Mouse (Mus musculus) heart, embryonic 10.5 days (tissue): ENCODE results near the gene Srms. TPM values are rescaled to one million over a fixed set of nuclear protein-coding genes. Genes with fewer than 3 reads are reported as not detected.
"Not testable (repeated sequence)": the region's sequence is repeated elsewhere in the genome, so short reads cannot be mapped to it uniquely, and the experiment has no call there.

ENCODE experiments used
- DNase-seq: peaks from one replicate; pipeline ENCODE4 v3.0.0-alpha.2; 2017; ENCODE audit warnings: low spot score
- H3K27ac ChIP-seq: fragments of 300-500 bp; sonication (generic); 2 replicates; pipeline ENCODE4 v1.5.1; 2016; ENCODE audit warnings: mild to moderate bottlenecking
- H3K27me3 ChIP-seq: fragments of 300-500 bp; sonication (generic); 2 replicates; pipeline ENCODE4 v1.6.1; 2016; ENCODE audit warnings: mild to moderate bottlenecking; ENCODE audit not compliant: poor library complexity, insufficient read depth, severe bottlenecking
- H3K36me3 ChIP-seq: fragments of 300-500 bp; sonication (generic); 2 replicates; pipeline ENCODE4 v1.6.1; 2016; ENCODE audit warnings: mild to moderate bottlenecking, moderate library complexity
- H3K4me1 ChIP-seq: fragments of 300-500 bp; sonication (generic); 2 replicates; pipeline ENCODE4 v1.6.1; 2016; ENCODE audit warnings: mild to moderate bottlenecking
- H3K4me3 ChIP-seq: fragments of 300-500 bp; sonication (generic); 2 replicates; pipeline ENCODE4 v1.5.1; 2016; ENCODE audit warnings: mild to moderate bottlenecking, moderate library complexity
- H3K9me3 ChIP-seq: fragments of 300-500 bp; sonication (generic); 2 replicates; pipeline ENCODE4 v1.6.1; 2016; ENCODE audit warnings: mild to moderate bottlenecking, moderate library complexity
- WGBS: fragments of 180-500 bp; shearing (Covaris S2); methylation state at CpG from one replicate; pipeline ENCODE4 v1.1.7; 2016; 5-methylcytosine and 5-hydroxymethylcytosine counted together
- polyA plus RNA-seq: library from polyadenylated mRNA; unstranded; fragments of >200 nt; fragmentation: Nextera tagmentation; extraction: Ambion mirVana; gene quantifications from 2 replicates; pipeline ENCODE4 v1.2.1, GENCODE M21; 2016

The Srms gene
- polyA plus RNA-seq, 1 experiment from 2014 or later: 0.79 TPM

GRCm38 (mm10) chr2:181212389-181213020, 480 bp downstream of the Srms start:
- peak overlapping the region; percentile 54 for H3K4me3 ChIP-seq
- no peak overlapping the region for H3K27ac ChIP-seq
- WGBS: 3% methylated on average over 34 of the region's 34 CpGs
- DNase-seq: no peak
- no peaks in the 10 kb centered on the region for H3K9me3 ChIP-seq
- no peaks in the 10 kb centered on the region for H3K36me3 ChIP-seq
- H3K4me1 ChIP-seq: peaks cover 11% of the 10 kb centered on the region
- peaks cover 70% of the 10 kb centered on the region for H3K27me3 ChIP-seq

GRCm38 (mm10) chr2:181206118-181206517, 6.9 kb downstream of the Srms start:
- no peak for DNase-seq
- Histone ChIP-seq H3K4me3 (no peak overlapping the region), H3K27me3 (peaks cover 70% of the 10 kb centered on the region), H3K36me3 (no peaks in the 10 kb centered on the region), H3K27ac (no peak overlapping the region), H3K4me1 (0 out of 2 replicates have a peak, but pooled peaks cover 8% of the 10 kb centered on the region), H3K9me3 (no peaks in the 10 kb centered on the region)
- whole genome bisulfite sequencing: 65% methylated on average over 9 of the region's 9 CpGs

- DNase-seq: no peak
- H3K27me3 ChIP-seq: peaks cover 67% of the 10 kb centered on the region
- H3K4me3 ChIP-seq: no peak overlapping the region
- no peak overlapping the region for H3K27ac ChIP-seq
- 65% methylated on average over 5 of the region's 5 CpGs for WGBS
- no peaks in the 10 kb centered on the region for H3K9me3 ChIP-seq
- 0 out of 2 replicates have a peak, but pooled peaks cover 8% of the 10 kb centered on the region for H3K4me1 ChIP-seq
- no peaks in the 10 kb centered on the region for H3K36me3 ChIP-seq
Observed at GRCm38 (mm10) chr2:181205678-181206077, 7.3 kb downstream of the Srms start.

GRCm38 (mm10) chr2:181202886-181203285, 10.1 kb downstream of the Srms start:
- WGBS: 79% methylated on average over 6 of the region's 6 CpGs
- H3K4me1 ChIP-seq: 0 out of 2 replicates have a peak, but pooled peaks cover 8% of the 10 kb centered on the region
- no peaks in the 10 kb centered on the region for H3K36me3 ChIP-seq
- no peak overlapping the region for H3K27ac ChIP-seq
- peaks cover 54% of the 10 kb centered on the region for H3K27me3 ChIP-seq
- no peak overlapping the region for H3K4me3 ChIP-seq
- no peaks in the 10 kb centered on the region for H3K9me3 ChIP-seq
- DNase-seq: no peak

- no peaks in the 10 kb centered on the region for H3K36me3 ChIP-seq
- DNase-seq: no peak
- H3K9me3 ChIP-seq: no peaks in the 10 kb centered on the region
- 0 out of 2 replicates have a peak, but pooled peaks cover 8% of the 10 kb centered on the region for H3K4me1 ChIP-seq
- H3K27ac ChIP-seq: no peak within 1 kb of the TSS
- WGBS: 81% methylated on average over 3 of the region's 3 CpGs
- no peak within 1 kb of the TSS for H3K4me3 ChIP-seq
- H3K27me3 ChIP-seq: peaks cover 49% of the 10 kb centered on the region; the same call in 1 of the 2 replicates
Observed at GRCm38 (mm10) chr2:181202422-181202821, 10.6 kb downstream of the Srms start, which contains the start of gene Ptk6. TSS of gene Ptk6 (minus strand) at chr2:181202789.

GRCm38 (mm10) chr2:181201606-181202005, 11.4 kb downstream of the Srms start:
- Histone ChIP-seq H3K27ac (no peak overlapping the region), H3K27me3 (peaks cover 42% of the 10 kb centered on the region; the same call in 1 of the 2 replicates), H3K4me1 (0 out of 2 replicates have a peak, but pooled peaks cover 8% of the 10 kb centered on the region), H3K36me3 (no peaks in the 10 kb centered on the region), H3K9me3 (no peaks in the 10 kb centered on the region), H3K4me3 (no peak overlapping the region)
- whole genome bisulfite sequencing: 75% methylated on average over 3 of the region's 3 CpGs
- DNase-seq: no peak

- H3K4me3 ChIP-seq: no peak overlapping the region
- no peaks in the 10 kb centered on the region for H3K36me3 ChIP-seq
- 79% methylated on average over 4 of the region's 4 CpGs for WGBS
- H3K27ac ChIP-seq: no peak overlapping the region
- no peaks in the 10 kb centered on the region for H3K4me1 ChIP-seq
- no peaks in the 10 kb centered on the region for H3K9me3 ChIP-seq
- DNase-seq: no peak
- peaks cover 24% of the 10 kb centered on the region; the same call in 1 of the 2 replicates for H3K27me3 ChIP-seq
Observed at GRCm38 (mm10) chr2:181196628-181197300, 16.2 kb downstream of the Srms start.

- H3K4me1 ChIP-seq: peaks cover 8% of the 10 kb centered on the region
- peaks cover 10% of the 10 kb centered on the region for H3K36me3 ChIP-seq
- H3K27me3 ChIP-seq: peaks cover 7% of the 10 kb centered on the region; the same call in 1 of the 2 replicates
Observed at GRCm38 (mm10) chr2:181193044-181193443, 19.9 kb downstream of the Srms start.

GRCm38 (mm10) chr2:181191936-181192335, 21.0 kb downstream of the Srms start:
- Histone ChIP-seq H3K27ac (no peak overlapping the region), H3K36me3 (peaks cover 10% of the 10 kb centered on the region), H3K9me3 (no peaks in the 10 kb centered on the region), H3K4me3 (no peak overlapping the region), H3K4me1 (peaks cover 12% of the 10 kb centered on the region), H3K27me3 (peaks cover 7% of the 10 kb centered on the region; the same call in 1 of the 2 replicates)
- no peak for DNase-seq
- WGBS: 71% methylated on average over 4 of the region's 4 CpGs

More at GRCm38 (mm10) chr2:181193044-181193443, 19.9 kb downstream of the Srms start:
- no peak for DNase-seq
- 65% methylated on average over 3 of the region's 3 CpGs for WGBS
- Histone ChIP-seq H3K4me3 (no peak overlapping the region), H3K27ac (no peak overlapping the region), H3K9me3 (no peaks in the 10 kb centered on the region)

GRCm38 (mm10) chr2:181191385-181191784, 21.6 kb downstream of the Srms start:
- H3K36me3 ChIP-seq, H3K27ac ChIP-seq, DNase-seq, H3K4me3 ChIP-seq, H3K9me3 ChIP-seq, H3K27me3 ChIP-seq: not testable (repeated sequence)
- peaks cover 12% of the 10 kb centered on the region for H3K4me1 ChIP-seq
- 69% methylated on average over 4 of the region's 4 CpGs for WGBS

- no peaks in the 10 kb centered on the region for H3K27me3 ChIP-seq
- no peak for DNase-seq
- no peak overlapping the region for H3K4me3 ChIP-seq
- peaks cover 10% of the 10 kb centered on the region for H3K36me3 ChIP-seq
- H3K27ac ChIP-seq: no peak overlapping the region
- no peaks in the 10 kb centered on the region for H3K9me3 ChIP-seq
- peaks cover 12% of the 10 kb centered on the region for H3K4me1 ChIP-seq
- 85% methylated on average over 1 of the region's 1 CpGs for WGBS
Observed at GRCm38 (mm10) chr2:181189321-181189720, 23.7 kb downstream of the Srms start.

- peaks cover 10% of the 10 kb centered on the region for H3K36me3 ChIP-seq
- H3K4me3 ChIP-seq: peak overlapping the region; percentile 19
- peaks cover 12% of the 10 kb centered on the region for H3K4me1 ChIP-seq
- H3K9me3 ChIP-seq: no peaks in the 10 kb centered on the region
- DNase-seq: no peak
- H3K27ac ChIP-seq: peak overlapping the region; percentile 64; the same call in 1 of the 2 replicates
- WGBS: 55% methylated on average over 2 of the region's 2 CpGs
- H3K27me3 ChIP-seq: 0 out of 2 replicates have a peak, but pooled peaks cover 4% of the 10 kb centered on the region
Observed at GRCm38 (mm10) chr2:181188681-181189080, 24.3 kb downstream of the Srms start.
